8 mouse cellular contexts compared by ENCODE assay signal in genomic region chr6:91440474-91441144, GRCm38 (mm10). TPM values are rescaled to one million over a fixed set of nuclear protein-coding genes. Genes with fewer than 3 reads are reported as not detected.
DNase-seq lines count a peak whose midpoint lies in the region; ATAC-seq and TF ChIP-seq lines count a peak whose summit lies in the region.

No protein-coding gene starts in this region.

- TF ChIP-seq CTCF in heart, adult 2 months (IDR thresholded peaks at IDR 0.05), result no peak

- H3K79me2 ChIP-seq in heart, adult 2 months (replicated peaks; ENCODE audit: control insufficient read depth, insufficient read depth, low read length), result no peaks in the 10 kb centered on the region

- no peaks in the 10 kb centered on the region for H3K36me3 ChIP-seq in embryonic facial prominence, embryonic 14.5 days (ENCODE audit: control insufficient read depth, insufficient read depth, low read length)
- no peaks in the 10 kb centered on the region for H3K36me3 ChIP-seq in heart, adult 2 months (ENCODE audit: control insufficient read depth, insufficient read depth, low read length)
- H3K36me3 ChIP-seq in limb, embryonic 13.5 days, result no peaks in the 10 kb centered on the region
- H3K36me3 ChIP-seq in midbrain, embryonic 16.5 days (ENCODE audit: control insufficient read depth, insufficient read depth, low read length), result no peaks in the 10 kb centered on the region

- no peaks in the 10 kb centered on the region for H3K27me3 ChIP-seq in embryonic facial prominence, embryonic 14.5 days (replicated peaks; ENCODE audit: control insufficient read depth, insufficient read depth, low read length)
- no peaks in the 10 kb centered on the region for H3K27me3 ChIP-seq in heart, adult 2 months (ENCODE audit: control insufficient read depth, insufficient read depth, low read length)
- H3K27me3 ChIP-seq in limb, embryonic 13.5 days, result peaks cover 24% of the 10 kb centered on the region
- H3K27me3 ChIP-seq in midbrain, embryonic 16.5 days (ENCODE audit: control insufficient read depth, insufficient read depth, low read depth, low read length), result no peaks in the 10 kb centered on the region; the same call in 1 of the 2 replicates

- H3K27ac ChIP-seq in embryonic facial prominence, embryonic 14.5 days (replicated peaks; ENCODE audit: low read depth, low read length), result peak overlapping the region; percentile 46; the same call in 1 of the 2 replicates
- peak overlapping the region; percentile 68 for H3K27ac ChIP-seq in heart, adult 2 months
- peak overlapping the region; percentile 49; the same call in 1 of the 2 replicates for H3K27ac ChIP-seq in limb, embryonic 13.5 days
- peak overlapping the region; percentile 61 for H3K27ac ChIP-seq in midbrain, embryonic 16.5 days (ENCODE audit: low read length)

- intact Hi-C loops in heart, adult 2 months (cut with DNase I), result loop anchor here (1.0 kb wide), 1 partner anchor 33 kb away; the partner anchor contains the start of genes Chchd4 and Tmem43

- 1% methylated on average over 30 of the region's 30 CpGs for WGBS in embryonic facial prominence, embryonic 14.5 days
- 2% methylated on average over 30 of the region's 30 CpGs for WGBS in heart, adult 2 months
- 2% methylated on average over 30 of the region's 30 CpGs for WGBS in limb, embryonic 13.5 days
- 2% methylated on average over 30 of the region's 30 CpGs for WGBS in midbrain, embryonic 16.5 days

- peak; percentile 99 for TF ChIP-seq POLR2A in heart, adult 2 months (IDR thresholded peaks at IDR 0.05; ENCODE audit: insufficient read depth, low read depth, low read length)

- peak; percentile 98 for DNase-seq in 3T3-L1 (ENCODE audit: low read depth, low spot score)
- peak; percentile 87 to 89 for DNase-seq in adrenal gland, postnatal 4 days (ENCODE audit: low spot score in 2 of 2)
- DNase-seq in embryonic facial prominence, embryonic 14.5 days (ENCODE audit: low spot score), result peak; percentile 97
- peak; percentile 93 to 96 for DNase-seq in heart, adult 2 months
- peak; percentile 94 to 98 for DNase-seq in kidney, adult 8-10 months
- DNase-seq in spleen, postnatal 10 days (ENCODE audit: low spot score in 2 of 2), result peak; percentile 87 to 95

- peak; percentile 98 for ATAC-seq in embryonic facial prominence, embryonic 14.5 days (ENCODE audit: low read depth)
- ATAC-seq in limb, embryonic 13.5 days (ENCODE audit: low FRiP score, low read depth), result peak; percentile 95
- ATAC-seq in midbrain, embryonic 16.5 days, result peak; percentile 96

- peak; percentile 75; the same call in 1 of the 2 replicates for TF ChIP-seq EP300 in heart, adult 2 months (IDR thresholded peaks at IDR 0.05; ENCODE audit: insufficient read depth, low read depth, low read length)

- H3K4me3 ChIP-seq in embryonic facial prominence, embryonic 14.5 days (ENCODE audit: low read depth, low read length), result peak overlapping the region; percentile 62
- H3K4me3 ChIP-seq in heart, adult 2 months, result peak overlapping the region; percentile 65
- H3K4me3 ChIP-seq in limb, embryonic 13.5 days, result peak overlapping the region; percentile 68
- peak overlapping the region; percentile 50 for H3K4me3 ChIP-seq in midbrain, embryonic 16.5 days (ENCODE audit: low read depth, low read length)

- H3K9ac ChIP-seq in embryonic facial prominence, embryonic 14.5 days (ENCODE audit: low read depth, low read length), result peak overlapping the region; percentile 76
- H3K9ac ChIP-seq in heart, adult 2 months (ENCODE audit: low read depth, low read length), result peak overlapping the region; percentile 47
- H3K9ac ChIP-seq in limb, embryonic 13.5 days, result peak overlapping the region; percentile 78
- H3K9ac ChIP-seq in midbrain, embryonic 16.5 days (ENCODE audit: low read depth, low read length), result peak overlapping the region; percentile 78

- no peaks in the 10 kb centered on the region for H3K4me1 ChIP-seq in embryonic facial prominence, embryonic 14.5 days (ENCODE audit: control insufficient read depth, insufficient read depth, low read length)
- peaks cover 2% of the 10 kb centered on the region for H3K4me1 ChIP-seq in heart, adult 2 months (ENCODE audit: control insufficient read depth, insufficient read depth, low read length)
- H3K4me1 ChIP-seq in limb, embryonic 13.5 days, result peaks cover 5% of the 10 kb centered on the region
- H3K4me1 ChIP-seq in midbrain, embryonic 16.5 days (ENCODE audit: control insufficient read depth, insufficient read depth, low read length), result peaks cover 6% of the 10 kb centered on the region

- no peaks in the 10 kb centered on the region for H3K9me3 ChIP-seq in embryonic facial prominence, embryonic 14.5 days (ENCODE audit: control insufficient read depth, low read length)
- H3K9me3 ChIP-seq in limb, embryonic 13.5 days, result no peaks in the 10 kb centered on the region
- no peaks in the 10 kb centered on the region for H3K9me3 ChIP-seq in midbrain, embryonic 16.5 days (replicated peaks; ENCODE audit: control insufficient read depth, low read length, poor library complexity, severe bottlenecking)

- H3K4me2 ChIP-seq in embryonic facial prominence, embryonic 14.5 days (ENCODE audit: low read depth, low read length), result peak overlapping the region; percentile 86
- peak overlapping the region; percentile 86 for H3K4me2 ChIP-seq in limb, embryonic 13.5 days (replicated peaks)
- peak overlapping the region; percentile 97 for H3K4me2 ChIP-seq in midbrain, embryonic 16.5 days (ENCODE audit: low read length)

RNA-seq across cellular contexts. Expression of gene Wnt7a, which starts 29.4 kb away (rescaled TPM):
- total RNA-seq in adrenal gland, postnatal 4 days (2021), result under 1 TPM; 0.08 to 0.34 TPM
- polyA plus RNA-seq in embryonic facial prominence, embryonic 14.5 days (2014; fragmentation: Nextera tagmentation; extraction: Ambion mirVana), result 0.54 and 1.2 TPM in 2 replicates
- total RNA-seq in heart, adult 2 months (2021), result not detected
- polyA plus RNA-seq in heart, adult 2 months (2012; rRNA removed), result not detected in 2 replicates
- polyA plus RNA-seq in limb, embryonic 13.5 days (2015; fragmentation: Nextera tagmentation; extraction: Ambion mirVana), result 5.6 and 6.7 TPM in 2 replicates
- 8.4 and 10.8 TPM in 2 replicates for polyA plus RNA-seq in midbrain, embryonic 16.5 days (2015; fragmentation: Nextera tagmentation; extraction: Ambion mirVana)

RNA-seq across cellular contexts. Expression of gene Chchd4, which starts 32.7 kb away (rescaled TPM):
- 10 to 100 TPM; 17.0 to 17.6 TPM for total RNA-seq in adrenal gland, postnatal 4 days (2021)
- 22.7 and 24.8 TPM in 2 replicates for polyA plus RNA-seq in embryonic facial prominence, embryonic 14.5 days (2014; fragmentation: Nextera tagmentation; extraction: Ambion mirVana)
- total RNA-seq in heart, adult 2 months (2021), result 10 to 100 TPM; 15.3 to 17.0 TPM
- polyA plus RNA-seq in heart, adult 2 months (2012; rRNA removed), result 8.7 and 12.8 TPM in 2 replicates
- polyA plus RNA-seq in limb, embryonic 13.5 days (2015; fragmentation: Nextera tagmentation; extraction: Ambion mirVana), result 22.3 and 22.6 TPM in 2 replicates
- polyA plus RNA-seq in midbrain, embryonic 16.5 days (2015; fragmentation: Nextera tagmentation; extraction: Ambion mirVana), result 41.1 and 43.8 TPM in 2 replicates

RNA-seq across cellular contexts. Expression of gene Tmem43, which starts 32.9 kb away (rescaled TPM):
- 10 to 100 TPM; 40.6 to 42.4 TPM for total RNA-seq in adrenal gland, postnatal 4 days (2021)
- 68.2 and 69.5 TPM in 2 replicates for polyA plus RNA-seq in embryonic facial prominence, embryonic 14.5 days (2014; fragmentation: Nextera tagmentation; extraction: Ambion mirVana)
- total RNA-seq in heart, adult 2 months (2021), result 10 to 100 TPM; 23.1 to 24.4 TPM
- polyA plus RNA-seq in heart, adult 2 months (2012; rRNA removed), result 29.8 and 34.0 TPM in 2 replicates
- polyA plus RNA-seq in limb, embryonic 13.5 days (2015; fragmentation: Nextera tagmentation; extraction: Ambion mirVana), result 61.2 and 64.4 TPM in 2 replicates
- 57.0 and 61.7 TPM in 2 replicates for polyA plus RNA-seq in midbrain, embryonic 16.5 days (2015; fragmentation: Nextera tagmentation; extraction: Ambion mirVana)

Comparison
In these comparisons a context has a peak if more than half of its experiments do, and no peak if none do; other contexts are left out.
1. Peak in every context shown above with its lines: DNase-seq, ATAC-seq, H3K4me3 ChIP-seq and H3K27ac ChIP-seq.